Mouse (Mus musculus) small intestine, adult 2 months (tissue): ENCODE measurements around the gene Parp3. TPM values are rescaled to one million over a fixed set of nuclear protein-coding genes. Genes with fewer than 3 reads are reported as not detected.

Experiments used
- H3K27ac ChIP-seq: fragments of 200-500 bp; 2 replicates; pipeline ENCODE4 v1.5.1; 2012; ENCODE audit warnings: low read depth, low read length, control low read depth, inconsistent platforms; ENCODE audit not compliant: insufficient read depth
- H3K27me3 ChIP-seq: fragments of 200-500 bp; 2 replicates; pipeline ENCODE4 v1.6.1; 2012; ENCODE audit warnings: mild to moderate bottlenecking, moderate library complexity, low read length, inconsistent platforms; ENCODE audit not compliant: control insufficient read depth, insufficient read depth
- H3K36me3 ChIP-seq: fragments of 200-500 bp; 2 replicates; pipeline ENCODE4 v1.6.1; 2012; ENCODE audit warnings: mild to moderate bottlenecking, low read length, control low read depth, inconsistent platforms; ENCODE audit not compliant: control insufficient read depth, insufficient read depth
- H3K4me1 ChIP-seq: fragments of 200-500 bp; 2 replicates; pipeline ENCODE4 v1.6.1; 2012; ENCODE audit warnings: low read length, inconsistent platforms, mixed read lengths; ENCODE audit not compliant: control insufficient read depth, insufficient read depth, insufficient read length
- H3K4me3 ChIP-seq: fragments of 200-500 bp; 2 replicates; pipeline ENCODE4 v1.5.1; 2012; ENCODE audit warnings: low read depth, mild to moderate bottlenecking, control low read depth, inconsistent platforms, low read length, moderate library complexity
- CTCF ChIP-seq: fragments of 200-500 bp; IDR thresholded peaks from 2 replicates; pipeline ENCODE4 v1.5.1; 2012; ENCODE audit warnings: low read depth, mild to moderate bottlenecking, control low read depth, inconsistent platforms, low read length, moderate library complexity, mixed read lengths; ENCODE audit not compliant: insufficient replicate concordance, insufficient read length; ENCODE audit errors: extremely low read depth
- POLR2A ChIP-seq: fragments of 200-500 bp; IDR thresholded peaks from 2 replicates; pipeline ENCODE4 v1.6.1; 2012; ENCODE audit warnings: low read depth, mild to moderate bottlenecking, control low read depth, inconsistent platforms, low read length, moderate library complexity
- WGBS: fragments of 180-500 bp; shearing (Covaris S2); methylation state at CpG from one replicate; pipeline ENCODE4 v1.1.7; 2018; 5-methylcytosine and 5-hydroxymethylcytosine counted together
- polyA plus RNA-seq: library from polyadenylated mRNA; depleted of rRNA; stranded (reverse); fragments of >200 nt; gene quantifications from 2 replicates; pipeline ENCODE4 v1.2.3, GENCODE M21; 2012; rRNA removed

Parp3 gene
- polyA plus RNA-seq, 1 experiment = 19.5 TPM

- peaks cover 29% of the 10 kb centered on the region for H3K36me3 ChIP-seq
- H3K27ac ChIP-seq = peak within 1 kb of the TSS; percentile 69
- TF ChIP-seq CTCF (no peak), POLR2A (peak; percentile 72; the same call in 1 of the 2 replicates)
- under 1% methylated on average over 55 of the region's 55 CpGs for WGBS
- H3K27me3 ChIP-seq = no peaks in the 10 kb centered on the region
- H3K4me1 ChIP-seq = peaks cover 29% of the 10 kb centered on the region
- peak within 1 kb of the TSS; percentile 86 for H3K4me3 ChIP-seq
These were observed 47.3 kb downstream of the Parp3 start, which contains the start of gene Rpl29 for GRCm38 (mm10) chr9:106429221-106430014. Gene Rpl29, plus strand, starts transcription at chr9:106429454.

DNA sequence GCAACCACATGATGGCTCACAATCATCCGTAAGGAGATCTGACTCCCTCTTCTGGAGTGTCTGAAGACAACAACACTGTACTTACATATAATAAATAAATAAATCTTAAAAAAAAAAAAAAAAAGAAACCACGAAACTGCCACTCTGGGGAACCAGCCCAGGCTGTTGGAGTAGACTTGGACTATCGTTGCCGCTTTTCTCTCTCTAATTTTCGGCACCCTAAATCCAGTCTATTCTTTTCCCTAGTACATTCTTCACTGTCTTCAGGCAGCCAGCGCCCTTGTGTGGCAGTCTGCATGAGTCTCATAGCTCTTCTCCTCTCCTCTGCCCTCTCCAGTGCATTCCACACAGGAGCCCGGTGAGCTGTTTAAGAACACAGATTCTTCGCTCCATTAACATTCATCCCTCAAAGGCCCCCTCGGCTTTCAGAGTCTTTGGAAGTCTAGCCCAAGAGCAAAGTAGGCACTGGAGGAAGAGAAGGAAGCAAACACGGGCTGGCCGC lies 48.0 kb downstream of the Parp3 start:
- H3K4me3 ChIP-seq = peak overlapping the region; percentile 86

GRCm38 (mm10) chr9:106421865-106422160 lies 54.9 kb downstream of the Parp3 start:
- WGBS = 1% methylated on average over 3 of the region's 3 CpGs
- no peak for TF ChIP-seq POLR2A
- peak; percentile 78; the same call in 1 of the 2 replicates for TF ChIP-seq CTCF
- Histone ChIP-seq H3K27me3 (peaks cover 6% of the 10 kb centered on the region; the same call in 1 of the 2 replicates), H3K4me1 (no peaks in the 10 kb centered on the region), H3K36me3 (no peaks in the 10 kb centered on the region), H3K27ac (no peak overlapping the region), H3K4me3 (no peak overlapping the region)

More for the DNA sequence above, 48.0 kb downstream of the Parp3 start:
- 3% methylated on average over 11 of the region's 11 CpGs for WGBS
- TF ChIP-seq POLR2A (no peak), CTCF (no peak)
- H3K27me3 ChIP-seq = no peaks in the 10 kb centered on the region
- H3K36me3 ChIP-seq = peaks cover 25% of the 10 kb centered on the region
- H3K4me1 ChIP-seq = peaks cover 24% of the 10 kb centered on the region
- peak overlapping the region; percentile 65 for H3K27ac ChIP-seq

DNA sequence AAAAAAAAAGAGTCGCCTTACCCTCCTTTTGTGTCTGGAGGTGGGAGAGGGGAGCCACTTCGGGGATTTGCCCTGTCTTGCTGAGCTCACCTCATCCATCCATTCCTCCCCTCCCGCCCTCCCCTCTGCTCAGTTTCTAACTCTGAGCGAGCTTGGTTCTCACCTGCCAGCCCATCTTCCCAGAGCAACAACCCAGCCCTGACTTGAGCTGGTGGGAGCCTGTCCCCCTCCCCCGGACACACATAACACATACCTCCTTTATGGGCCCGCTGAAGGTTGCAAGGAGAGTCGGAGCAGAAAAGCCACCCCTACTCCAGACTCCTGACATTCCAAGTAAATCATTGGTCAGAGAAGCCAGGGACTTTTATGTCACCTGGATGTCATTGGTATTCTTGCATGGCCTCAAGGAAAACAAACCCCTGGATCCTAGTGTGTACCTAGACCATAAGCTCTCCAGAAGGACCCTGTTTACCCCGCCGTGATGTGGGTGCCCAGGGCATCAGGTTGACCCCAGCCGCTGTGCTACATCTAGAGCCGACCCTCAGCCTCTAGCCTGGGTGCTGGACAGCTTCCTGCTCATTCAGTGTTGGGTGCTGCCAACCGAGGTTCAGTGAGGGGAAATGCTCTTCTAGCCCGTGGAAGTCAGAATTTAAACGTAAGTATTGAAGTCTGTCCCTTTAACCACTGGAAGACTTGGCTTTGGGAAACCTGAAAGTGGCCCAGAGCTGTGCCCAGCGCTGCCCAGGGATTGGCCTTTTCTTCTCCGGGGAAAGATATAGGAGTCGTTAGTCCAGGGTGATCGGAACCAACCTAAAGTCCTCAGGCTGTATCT lies 55.5 kb downstream of the Parp3 start:
- TF ChIP-seq CTCF = no peak
- no peak for TF ChIP-seq POLR2A
- H3K27ac ChIP-seq = no peak overlapping the region
- peaks cover 6% of the 10 kb centered on the region; the same call in 1 of the 2 replicates for H3K27me3 ChIP-seq
- no peaks in the 10 kb centered on the region for H3K4me1 ChIP-seq
- H3K4me3 ChIP-seq = no peak overlapping the region
- 18% methylated on average over 18 of the region's 18 CpGs for WGBS
- H3K36me3 ChIP-seq = no peaks in the 10 kb centered on the region

GRCm38 (mm10) chr9:106420608-106421007 lies 56.1 kb downstream of the Parp3 start:
- no peak overlapping the region for H3K4me3 ChIP-seq
- WGBS = 8% methylated on average over 2 of the region's 2 CpGs
- H3K27ac ChIP-seq = no peak overlapping the region
- H3K36me3 ChIP-seq = no peaks in the 10 kb centered on the region
- H3K4me1 ChIP-seq = no peaks in the 10 kb centered on the region
- TF ChIP-seq CTCF (no peak), POLR2A (no peak)
- H3K27me3 ChIP-seq = peaks cover 6% of the 10 kb centered on the region; the same call in 1 of the 2 replicates

Other genes starting within 250 kb of the Parp3 start
- gene Alas1, start 228.3 kb downstream of the Parp3 start, polyA plus RNA-seq = 117 and 156 TPM in 2 replicates
- gene Poc1a, start 195.9 kb downstream of the Parp3 start, polyA plus RNA-seq = 6.5 and 14.9 TPM in 2 replicates
- 15.9 and 20.0 TPM in 2 replicates for gene Dusp7, start 108.3 kb downstream of the Parp3 start, polyA plus RNA-seq
- gene Rpl29, start 47.5 kb downstream of the Parp3 start, polyA plus RNA-seq = 259 and 390 TPM in 2 replicates
- 45.3 and 120 TPM in 2 replicates for gene Acy1, start 38.6 kb downstream of the Parp3 start, polyA plus RNA-seq
- gene Abhd14b, start 29.5 kb downstream of the Parp3 start, polyA plus RNA-seq = 40.3 and 53.1 TPM in 2 replicates
- gene Abhd14a, start 29.3 kb downstream of the Parp3 start, polyA plus RNA-seq = 17.2 and 28.9 TPM in 2 replicates
- 20.4 and 21.1 TPM in 2 replicates for gene Pcbp4, start 23.7 kb downstream of the Parp3 start, polyA plus RNA-seq
- gene Gpr62, start 11.0 kb downstream of the Parp3 start, polyA plus RNA-seq = 0.09 and 0.39 TPM in 2 replicates
- gene Rrp9, start 986 bp downstream of the Parp3 start, polyA plus RNA-seq = 11.1 and 18.3 TPM in 2 replicates
- gene Iqcf1, start 23.0 kb upstream of the Parp3 start, polyA plus RNA-seq = not detected in 2 replicates
- gene Iqcf5, start 37.6 kb upstream of the Parp3 start, polyA plus RNA-seq = not detected in 2 replicates
- not detected in 2 replicates for gene Iqcf3, start 84.7 kb upstream of the Parp3 start, polyA plus RNA-seq
- not detected in 2 replicates for gene Iqcf4, start 94.0 kb upstream of the Parp3 start, polyA plus RNA-seq
- gene Iqcf6, start 149.6 kb upstream of the Parp3 start, polyA plus RNA-seq = not detected in 2 replicates
- 0.14 TPM in 1 of 2 replicates, not detected in the other for gene Grm2, start 179.1 kb upstream of the Parp3 start, polyA plus RNA-seq
- gene Tex264, start 209.0 kb upstream of the Parp3 start, polyA plus RNA-seq = 50.1 and 77.9 TPM in 2 replicates